31 mouse cellular contexts compared by ENCODE assay signal in the genomic region with DNA sequence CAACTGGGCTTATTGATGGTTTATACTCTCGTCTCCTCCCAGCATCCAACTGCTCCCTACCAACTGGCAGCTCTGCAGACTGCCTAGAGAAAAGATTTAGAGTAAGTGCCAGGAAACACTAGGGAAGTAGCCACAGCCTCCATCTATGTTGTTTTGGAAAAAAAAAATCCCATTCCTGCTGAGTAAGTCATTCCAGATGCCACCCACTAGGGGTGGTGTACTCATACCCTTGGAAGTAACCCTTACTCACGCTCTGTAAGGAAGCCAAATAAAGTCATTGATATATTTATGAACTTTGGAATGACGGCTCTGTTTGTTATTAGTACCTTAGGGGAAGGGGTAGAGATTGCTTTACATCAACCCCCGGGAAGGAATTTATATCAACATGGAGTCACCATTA. TPM values are rescaled to one million over a fixed set of nuclear protein-coding genes. Genes with fewer than 3 reads are reported as not detected.
DNase-seq lines count a peak whose midpoint lies in the region; ATAC-seq and TF ChIP-seq lines count a peak whose summit lies in the region.
"Had no signal": no experiment of that assay in that cellular context is flagged by ENCODE, and none has a peak within 500 bp of the region (broad histone marks: within the 10 kb centered on the region; RNA-seq: fewer than 3 reads in every experiment).

No protein-coding gene starts in this region.

- TF ChIP-seq POLR2A in MEL (IDR thresholded peaks at IDR 0.05; ENCODE audit: control insufficient read depth in 1 of 2, insufficient read depth in 1 of 2, low read depth in 1 of 2, low read length in 2 of 2, poor library complexity in 1 of 2), result no peak

- DNase-seq in 3T3-L1 (ENCODE audit: low read depth, low spot score) (peak; percentile 36), MEL (ENCODE audit: low read depth, low spot score) (peak; percentile 1), adipocyte (ENCODE audit: low spot score) (peak; percentile 54)
- DNase-seq in layer of hippocampus, postnatal 25 days (ENCODE audit: extremely low spot score in 1 of 2, low spot score in 1 of 2), result no peak
- no peak for DNase-seq in embryo, embryonic 11 days
- DNase-seq: adrenal gland, postnatal 10 days; adrenal gland, postnatal 36 days; cerebellum, adult 11 months; cerebellum, adult 2 months; cerebellum, adult 9-11 months; cerebellum, postnatal 25 days; gastrocnemius, postnatal 10 days; gastrocnemius, postnatal 36 days; heart, adult 2 months; heart, postnatal 14 days; heart, postnatal 4 days; kidney, adult 11 months had no signal

- H3K27me3 ChIP-seq in E14TG2a.4 (ENCODE audit: insufficient read depth, low read length) (no peaks in the 10 kb centered on the region), MEL (ENCODE audit: control insufficient read depth in 1 of 2, insufficient read depth in 2 of 2, low read length in 2 of 2) (no peaks in the 10 kb centered on the region)
- H3K27me3 ChIP-seq: embryonic facial prominence, embryonic 13.5 days; forebrain, embryonic 13.5 days; heart, embryonic 13.5 days; Patski had no signal

- no peak overlapping the region for H3K27ac ChIP-seq in MEL (ENCODE audit: control insufficient read depth, low read depth, low read length)
- H3K27ac ChIP-seq: embryonic facial prominence, embryonic 10.5 days; embryonic facial prominence, embryonic 13.5 days; forebrain, embryonic 13.5 days; heart, adult 2 months; heart, embryonic 10.5 days; heart, embryonic 13.5 days; hindbrain, embryonic 14.5 days; hindbrain, postnatal 0 days had no signal

- H3K4me1 ChIP-seq in E14TG2a.4 (replicated peaks; ENCODE audit: low read depth, low read length), result peaks cover 5% of the 10 kb centered on the region
- H3K4me1 ChIP-seq in MEL (ENCODE audit: control insufficient read depth in 1 of 2, insufficient read depth in 2 of 2, low read length in 2 of 2), result no peaks in the 10 kb centered on the region
- H3K4me1 ChIP-seq: embryonic facial prominence, embryonic 10.5 days; embryonic facial prominence, embryonic 13.5 days; forebrain, embryonic 13.5 days; heart, embryonic 10.5 days; heart, embryonic 13.5 days had no signal

- no peak overlapping the region for H3K9ac ChIP-seq in MEL (ENCODE audit: control insufficient read depth, low read depth, low read length, poor library complexity, severe bottlenecking)
- H3K9ac ChIP-seq: embryonic facial prominence, embryonic 13.5 days; forebrain, embryonic 13.5 days; heart, embryonic 13.5 days; hindbrain, embryonic 14.5 days had no signal

- TF ChIP-seq CTCF in E14TG2a.4 (conservative IDR thresholded peaks at IDR 0.05; ENCODE audit: low read length) (peak; percentile 29), MEL (IDR thresholded peaks at IDR 0.05 in 2 of 3, conservative IDR thresholded peaks at IDR 0.05 in 1 of 3; ENCODE audit: control insufficient read depth in 1 of 3, insufficient read depth in 1 of 3, low read depth in 2 of 3, low read length in 3 of 3, poor library complexity in 1 of 3, severe bottlenecking in 1 of 3) (no peak)

- H3K4me3 ChIP-seq in E14TG2a.4 (replicated peaks; ENCODE audit: low read length) (no peak overlapping the region), MEL (ENCODE audit: control insufficient read depth in 1 of 2, insufficient read depth in 1 of 2, low read depth in 2 of 2, low read length in 2 of 2) (no peak overlapping the region)
- H3K4me3 ChIP-seq: embryonic facial prominence, embryonic 10.5 days; embryonic facial prominence, embryonic 13.5 days; erythroblast, embryonic 14.5 days; forebrain, embryonic 13.5 days; heart, adult 2 months; heart, embryonic 10.5 days; heart, embryonic 13.5 days had no signal

- no peaks in the 10 kb centered on the region for H3K79me2 ChIP-seq in MEL (ENCODE audit: control insufficient read depth, insufficient read depth, low read length, poor library complexity)

- ATAC-seq in monocyte, adult 5-6 weeks (replicated peaks; ENCODE audit: insufficient number of reproducible peaks, low FRiP score, low TSS enrichment, poor library complexity, severe bottlenecking), result no peak
- ATAC-seq: activated CD4-positive, CD25-positive, alpha-beta regulatory T cell, adult 4 months; forebrain, embryonic 13.5 days; forebrain, embryonic 16.5 days; hindbrain, postnatal 0 days; inflammation-experienced regulatory T-cells, adult 6 months; Patski had no signal

- H3K36me3 ChIP-seq in E14TG2a.4 (ENCODE audit: insufficient read depth, low read length) (peaks cover 52% of the 10 kb centered on the region), MEL (ENCODE audit: control insufficient read depth in 1 of 2, insufficient read depth in 2 of 2, low read length in 2 of 2) (peaks cover 0 to 28% of the 10 kb centered on the region in 2 experiments; a peak in 2 of 4 replicates)

- TF ChIP-seq EP300 in MEL (IDR thresholded peaks at IDR 0.05; ENCODE audit: low read depth in 1 of 2, low read length in 2 of 2), result no peak

- TF ChIP-seq RAD21 in MEL (IDR thresholded peaks at IDR 0.05; ENCODE audit: low read depth, low read length), result no peak

- no peaks in the 10 kb centered on the region for H3K9me3 ChIP-seq in E14TG2a.4 (ENCODE audit: low read length)
- no peaks in the 10 kb centered on the region for H3K9me3 ChIP-seq in MEL (replicated peaks; ENCODE audit: insufficient read depth, low read length)

TF ChIP-seq in MEL, 35 proteins besides CTCF, POLR2A, EP300 and RAD21:
- no peak for TF ChIP-seq HCFC1 (IDR thresholded peaks at IDR 0.05; ENCODE audit: low read depth, low read length)
- TF ChIP-seq RCOR1 (IDR thresholded peaks at IDR 0.05; ENCODE audit: low read depth, low read length), result no peak
- no peak for TF ChIP-seq MXI1 (IDR thresholded peaks at IDR 0.05; ENCODE audit: low read depth, low read length)
- TF ChIP-seq NRF1 (IDR thresholded peaks at IDR 0.05; ENCODE audit: insufficient read depth, low read depth, low read length, poor library complexity, severe bottlenecking), result no peak
- TF ChIP-seq ZKSCAN1 (IDR thresholded peaks at IDR 0.05; ENCODE audit: low read depth, low read length), result no peak
- no peak for TF ChIP-seq MAFK (IDR thresholded peaks at IDR 0.05; ENCODE audit: borderline replicate concordance, low read depth, low read length)
- no peak for TF ChIP-seq SMC3 (IDR thresholded peaks at IDR 0.05; ENCODE audit: low read depth, low read length)
- no peak for TF ChIP-seq ZMIZ1 (IDR thresholded peaks at IDR 0.05; ENCODE audit: low read depth, low read length)
- no peak for TF ChIP-seq MYC (IDR thresholded peaks at IDR 0.05; ENCODE audit: low read depth, low read length)
- no peak for TF ChIP-seq MYB (IDR thresholded peaks at IDR 0.05; ENCODE audit: low read depth, low read length)
- no peak for TF ChIP-seq TBP (IDR thresholded peaks at IDR 0.05; ENCODE audit: low read depth, low read length)
- no peak for TF ChIP-seq CHD1 (IDR thresholded peaks at IDR 0.05; ENCODE audit: low read depth, low read length)
- TF ChIP-seq BHLHE40 (IDR thresholded peaks at IDR 0.05; ENCODE audit: borderline replicate concordance, low read depth, low read length), result no peak

RNA-seq across cellular contexts. Expression of gene Zfp157, which starts 17.1 kb away (rescaled TPM):
- 5.5 and 6.7 TPM in 2 replicates for total RNA-seq in MEL (2012; rRNA removed)
- 1 to 10 TPM in 1 of 2 experiments, not detected in 1; 3.8 TPM for polyA plus RNA-seq in MEL (2012; ENCODE audit: insufficient read depth in 1 of 2, insufficient read length in 2 of 2, low read depth in 1 of 2, low replicate concordance in 2 of 2, missing spikeins in 1 of 2)
- total RNA-seq in layer of hippocampus, postnatal 25 days (2021), result 10 to 100 TPM; 24.9 to 26.3 TPM
- total RNA-seq in monocyte, adult 5-6 weeks (2017), result 10.8 to 19.4 TPM (median 17.9 TPM) in 3 replicates

Comparison
In these comparisons a context has a peak if more than half of its experiments do, and no peak if none do; other contexts are left out.
1. DNase-seq: peak in 3T3-L1 (single experiment), MEL (single experiment) and adipocyte (single experiment); none in layer of hippocampus, postnatal 25 days (0 of 2) and embryo, embryonic 11 days (single experiment).